Mouse (Mus musculus): Measurements from ENCODE around the gene Lingo2.

The Lingo2 gene

GRCm38 (mm10) chr4:35885591-35886542, 1065.7 kb downstream of the Lingo2 start:
- DNase-seq (ENCODE audit: inconsistent age in 2 of 2, low spot score in 1 of 2) = no peak

GRCm38 (mm10) chr4:35884946-35885460, 1066.5 kb downstream of the Lingo2 start:
- peak in 1 of 2 experiments; percentile 38 for DNase-seq (ENCODE audit: inconsistent age in 2 of 2, low spot score in 1 of 2)

- no peak for DNase-seq (ENCODE audit: inconsistent age in 2 of 2, low spot score in 1 of 2)
Observed at GRCm38 (mm10) chr4:35846518-35846917, 1105.0 kb downstream of the Lingo2 start.

GRCm38 (mm10) chr4:35845140-35845539, 1106.4 kb downstream of the Lingo2 start:
- no peak for DNase-seq (ENCODE audit: inconsistent age in 2 of 2, low spot score in 1 of 2)

GRCm38 (mm10) chr4:35844518-35844917, 1107.0 kb downstream of the Lingo2 start:
- DNase-seq (ENCODE audit: inconsistent age in 2 of 2, low spot score in 1 of 2) = no peak

- no peak for DNase-seq (ENCODE audit: inconsistent age in 2 of 2, low spot score in 1 of 2)
Observed at GRCm38 (mm10) chr4:35823322-35823870, 1128.2 kb downstream of the Lingo2 start.

- no peak for DNase-seq (ENCODE audit: inconsistent age in 2 of 2, low spot score in 1 of 2)
Observed at GRCm38 (mm10) chr4:35820701-35821100, 1130.8 kb downstream of the Lingo2 start.

GRCm38 (mm10) chr4:35814698-35815097, 1136.8 kb downstream of the Lingo2 start:
- DNase-seq (ENCODE audit: inconsistent age in 2 of 2, low spot score in 1 of 2) = no peak

- DNase-seq (ENCODE audit: inconsistent age in 2 of 2, low spot score in 1 of 2) = no peak
Observed at GRCm38 (mm10) chr4:35807497-35808210, 1143.9 kb downstream of the Lingo2 start.

- no peak for DNase-seq (ENCODE audit: inconsistent age in 2 of 2, low spot score in 1 of 2)
Observed at GRCm38 (mm10) chr4:35806881-35807464, 1144.6 kb downstream of the Lingo2 start.

GRCm38 (mm10) chr4:35784255-35784921, 1167.2 kb downstream of the Lingo2 start:
- DNase-seq (ENCODE audit: inconsistent age in 2 of 2, low spot score in 1 of 2) = no peak

GRCm38 (mm10) chr4:35770810-35771209, 1180.7 kb downstream of the Lingo2 start:
- no peak for DNase-seq (ENCODE audit: inconsistent age in 2 of 2, low spot score in 1 of 2)

GRCm38 (mm10) chr4:35766905-35767304, 1184.6 kb downstream of the Lingo2 start:
- no peak for DNase-seq (ENCODE audit: inconsistent age in 2 of 2, low spot score in 1 of 2)

GRCm38 (mm10) chr4:35761181-35761580, 1190.4 kb downstream of the Lingo2 start:
- DNase-seq (ENCODE audit: inconsistent age in 2 of 2, low spot score in 1 of 2) = no peak

- DNase-seq (ENCODE audit: inconsistent age in 2 of 2, low spot score in 1 of 2) = no peak
Observed at GRCm38 (mm10) chr4:35752121-35752860, 1199.3 kb downstream of the Lingo2 start.

GRCm38 (mm10) chr4:35746693-35747092, 1204.9 kb downstream of the Lingo2 start:
- DNase-seq (ENCODE audit: inconsistent age in 2 of 2, low spot score in 1 of 2) = no peak

- DNase-seq (ENCODE audit: inconsistent age in 2 of 2, low spot score in 1 of 2) = no peak
Observed at GRCm38 (mm10) chr4:35724774-35725173, 1226.8 kb downstream of the Lingo2 start.

- DNase-seq (ENCODE audit: inconsistent age in 2 of 2, low spot score in 1 of 2) = no peak
Observed at GRCm38 (mm10) chr4:35704126-35704525, 1247.4 kb downstream of the Lingo2 start.

- no peak for DNase-seq (ENCODE audit: inconsistent age in 2 of 2, low spot score in 1 of 2)
Observed at GRCm38 (mm10) chr4:35702661-35703060, 1248.9 kb downstream of the Lingo2 start.

GRCm38 (mm10) chr4:35695137-35695522, 1256.4 kb downstream of the Lingo2 start:
- no peak for DNase-seq (ENCODE audit: inconsistent age in 2 of 2, low spot score in 1 of 2)
